Mouse (Mus musculus) spleen, embryonic (tissue): ENCODE measurements around the gene Nomo1.

Experiments used
- CTCF ChIA-PET: fragments of 350-600 bp; sonication (Branson Sonifier 250); formaldehyde crosslinking; loops from one replicate; lab custom pipeline; 2022; lab: Charles Lee

Gene Nomo1

DNA sequence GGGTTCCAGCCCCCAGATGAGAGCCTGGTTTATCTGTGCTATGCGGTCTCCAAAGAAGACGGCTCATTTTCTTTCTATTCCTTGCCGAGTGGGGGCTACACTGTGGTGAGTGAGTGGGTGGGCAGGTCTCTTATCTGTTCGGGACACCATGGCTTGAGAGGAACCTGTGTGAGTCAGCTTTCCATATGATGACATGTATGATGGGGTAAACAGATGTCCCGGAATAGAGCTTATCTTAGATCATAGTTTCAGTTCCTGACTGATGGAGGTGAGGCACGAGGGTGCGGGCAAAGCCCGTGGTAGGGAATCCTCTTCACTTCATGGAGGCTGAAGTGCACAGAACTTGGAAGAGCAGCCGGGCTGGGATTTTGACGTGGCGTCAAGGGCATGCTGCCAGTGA, 12.4 kb downstream of the Nomo1 start:
- CTCF ChIA-PET = no interaction called here

DNA sequence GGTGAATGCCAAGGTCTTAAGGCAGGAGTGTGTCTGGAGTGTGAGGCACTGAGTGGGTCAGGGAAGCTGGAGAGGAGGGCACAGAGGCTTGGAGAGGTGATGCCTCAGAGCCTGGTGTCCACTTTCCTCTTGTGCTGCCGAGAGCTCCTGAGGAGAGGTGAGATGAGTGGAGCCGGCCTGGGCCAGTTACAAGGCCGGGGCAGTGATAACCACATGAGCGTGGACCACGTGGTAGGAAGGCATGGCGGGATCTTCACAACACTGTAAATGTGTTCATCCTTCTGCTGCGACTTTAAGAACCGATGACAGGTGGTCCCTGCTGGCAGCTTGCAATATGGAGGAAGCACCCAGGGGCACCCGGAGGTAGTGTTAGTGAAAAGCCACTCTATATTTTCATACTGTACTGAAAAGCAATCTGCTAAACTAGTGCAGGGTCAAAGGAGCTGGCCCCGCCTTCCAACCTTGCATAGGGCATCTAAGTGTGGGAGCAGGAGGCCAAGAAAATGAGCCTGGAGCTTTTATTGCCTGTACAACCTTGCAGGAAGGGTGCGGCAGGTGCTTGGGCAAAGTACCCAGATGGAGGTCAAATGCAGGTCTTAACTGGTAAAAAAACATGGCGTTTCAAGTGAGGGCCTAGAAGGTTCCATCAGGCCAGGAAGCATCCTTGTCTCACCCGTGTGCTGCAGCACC, 14.5 kb downstream of the Nomo1 start:
- CTCF ChIA-PET = no interaction called here

DNA sequence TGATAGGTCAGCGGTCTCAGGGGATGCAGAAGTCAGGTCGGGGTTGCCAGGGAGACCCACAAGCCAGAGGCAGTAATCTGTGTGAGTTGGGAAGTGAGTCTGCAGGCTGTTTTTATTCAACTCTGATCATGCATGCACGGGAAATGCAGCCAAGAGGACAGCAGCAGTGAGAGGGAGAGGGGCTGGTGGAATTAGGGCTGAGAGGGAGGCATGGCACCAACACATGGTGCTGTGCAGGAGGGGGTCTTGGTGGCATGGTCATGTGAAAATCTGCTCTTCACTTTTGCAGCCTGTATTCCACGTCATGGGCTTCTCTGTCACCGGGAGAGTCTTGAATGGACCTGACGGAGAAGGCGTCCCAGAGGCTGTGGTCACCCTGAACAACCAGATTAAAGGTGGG, 16.5 kb downstream of the Nomo1 start:
- CTCF ChIA-PET = no interaction called here

DNA sequence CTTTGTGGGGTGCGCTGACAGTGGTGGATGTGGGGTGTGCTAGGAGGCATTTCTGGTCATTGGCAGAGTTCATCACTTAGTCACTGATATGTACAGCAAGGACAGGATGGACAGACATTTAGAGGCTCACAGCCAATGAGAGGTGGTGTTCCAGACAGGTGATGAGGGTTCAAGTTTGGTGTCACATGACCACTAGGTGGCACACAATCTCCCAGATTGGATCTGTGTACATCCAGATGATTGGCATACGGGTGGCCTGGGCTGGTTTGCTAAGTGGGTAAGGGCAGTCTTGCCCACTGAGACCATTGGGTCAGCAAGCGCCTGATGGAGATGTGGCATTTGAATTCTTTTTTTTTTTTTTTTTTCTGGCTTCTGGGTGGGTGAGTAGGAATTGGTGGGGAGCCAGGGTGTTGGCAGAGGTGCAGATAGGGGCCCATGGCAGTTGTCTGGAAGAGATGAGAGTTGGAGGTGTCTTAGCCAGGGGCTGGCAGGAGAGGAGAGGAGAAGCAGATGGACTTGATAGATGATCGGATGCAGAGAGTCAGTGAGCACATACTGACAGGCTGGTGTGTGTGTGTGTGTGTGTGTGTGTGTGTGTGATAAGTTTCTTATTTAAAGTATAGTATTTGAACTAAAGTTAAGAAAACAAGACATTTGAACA, 18.8 kb downstream of the Nomo1 start:
- CTCF ChIA-PET = interaction anchor here (0.6 kb wide), 1 partner anchor 958 kb away, joined by 6 read pairs; no protein-coding TSS in a partner anchor

DNA sequence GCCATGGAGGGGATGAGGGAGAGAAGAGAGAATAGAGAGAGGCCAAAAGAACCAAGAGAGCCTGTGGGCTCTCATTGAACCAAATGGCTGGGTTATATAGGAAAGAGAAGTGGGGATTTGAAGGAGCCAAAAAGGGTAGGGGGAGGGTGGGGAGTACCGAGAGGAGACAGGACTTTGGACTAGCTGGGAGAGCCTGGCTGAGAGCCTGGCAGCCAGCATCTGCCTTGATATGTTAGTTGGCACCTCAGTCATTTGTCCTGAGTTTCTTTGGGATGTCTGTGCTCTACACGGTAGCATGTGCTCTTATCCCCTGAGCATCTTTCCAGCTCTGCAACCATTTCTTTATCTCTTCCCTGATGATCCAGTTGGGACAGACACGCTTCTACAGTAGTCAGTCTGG, 20.1 kb downstream of the Nomo1 start:
- CTCF ChIA-PET = no interaction called here

DNA sequence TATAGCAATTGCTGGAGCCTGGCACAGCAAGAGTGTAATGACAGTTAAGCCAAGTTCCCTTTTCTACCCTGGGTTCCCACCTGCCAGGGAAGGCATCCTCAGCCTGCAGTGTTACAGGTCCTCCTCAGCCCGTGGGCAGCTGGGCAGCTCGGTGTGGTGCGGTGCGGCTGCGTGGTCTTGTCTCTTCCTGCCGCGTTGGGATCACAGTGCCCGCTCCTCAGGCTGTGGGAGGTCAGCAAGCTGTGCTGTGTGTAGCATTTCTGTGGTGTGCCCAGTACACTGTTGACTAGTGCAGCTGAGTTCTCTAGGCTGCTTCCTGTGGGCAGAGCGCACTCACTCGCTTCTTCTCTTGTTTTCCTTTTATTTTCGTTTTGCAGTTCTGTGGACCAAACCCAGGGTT, 25.4 kb downstream of the Nomo1 start:
- CTCF ChIA-PET = no interaction called here

DNA sequence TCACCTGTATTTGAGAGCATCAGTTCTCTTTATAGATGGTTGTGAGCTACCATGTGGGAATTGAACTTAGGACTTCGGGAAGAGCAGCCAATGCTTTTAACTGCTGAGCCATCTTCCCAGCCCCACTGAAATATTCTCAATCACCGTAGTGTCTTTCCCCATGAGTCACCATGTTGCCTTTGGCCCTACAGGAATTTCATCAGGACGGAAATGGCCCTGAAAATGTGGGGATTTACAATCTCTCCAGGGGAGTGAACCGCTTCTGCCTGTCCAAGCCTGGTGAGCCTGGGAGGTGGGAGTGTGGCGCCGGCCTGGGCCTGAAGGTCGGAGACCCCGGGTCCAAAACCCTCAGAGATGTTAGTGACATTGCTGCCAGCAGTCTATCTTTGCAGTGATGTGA, 27.2 kb downstream of the Nomo1 start:
- CTCF ChIA-PET = no interaction called here

DNA sequence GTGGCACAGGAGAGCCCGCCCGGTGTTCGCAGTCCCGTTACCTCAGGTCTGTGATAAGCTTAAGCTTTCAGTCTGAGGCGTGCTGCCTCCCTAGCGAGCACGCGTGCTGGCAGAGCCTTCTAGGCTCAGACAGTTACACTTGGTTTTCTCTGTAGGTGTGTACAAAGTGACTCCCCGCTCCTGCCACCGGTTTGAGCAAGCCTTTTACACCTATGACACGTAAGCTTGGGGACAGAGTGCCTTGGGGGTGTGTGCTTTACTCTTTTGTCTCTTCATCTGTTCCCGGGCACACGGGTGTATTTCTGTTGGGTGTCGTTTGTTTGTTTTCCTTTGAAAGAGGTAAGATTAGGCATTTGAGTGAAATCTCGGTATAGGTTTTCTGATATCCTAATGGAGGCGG, 28.1 kb downstream of the Nomo1 start:
- CTCF ChIA-PET = no interaction called here

DNA sequence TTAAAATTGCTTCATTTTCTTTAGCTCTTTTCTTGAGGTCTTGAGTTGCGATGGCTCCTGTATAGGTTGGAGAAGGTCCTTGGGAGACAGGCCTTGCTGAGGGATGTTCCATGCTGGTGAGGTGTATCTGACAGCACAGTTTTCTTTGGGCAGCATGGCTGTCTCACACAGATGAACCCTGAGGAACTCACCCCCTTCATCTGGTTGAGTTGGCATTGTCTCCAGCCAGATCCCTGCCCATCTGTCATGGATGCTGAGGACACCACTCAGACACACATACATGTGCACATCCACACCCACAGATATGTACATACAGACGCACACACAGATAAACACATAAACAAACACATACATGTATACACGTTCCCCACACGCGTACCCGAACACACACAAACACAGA, 29.8 kb downstream of the Nomo1 start:
- CTCF ChIA-PET = no interaction called here

DNA sequence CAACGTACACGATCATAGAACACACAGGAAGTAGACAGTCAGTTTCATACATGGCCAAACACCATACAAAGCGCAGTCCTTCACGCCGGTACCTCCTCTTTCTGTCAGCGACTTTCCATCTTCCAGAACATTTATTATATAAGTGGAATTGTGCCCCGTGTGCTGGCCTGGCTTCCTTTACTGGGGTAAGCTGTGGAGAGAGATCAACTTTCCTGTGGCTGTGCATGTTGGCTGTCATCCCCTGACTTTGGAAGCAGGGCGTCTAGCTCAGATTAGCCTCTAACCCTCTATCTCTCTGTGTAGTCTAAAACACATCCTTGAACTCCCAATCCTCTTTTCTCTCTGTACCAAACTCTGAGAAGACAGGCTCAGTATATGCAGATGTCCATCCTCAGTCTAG, 35.3 kb downstream of the Nomo1 start:
- CTCF ChIA-PET = no interaction called here

DNA sequence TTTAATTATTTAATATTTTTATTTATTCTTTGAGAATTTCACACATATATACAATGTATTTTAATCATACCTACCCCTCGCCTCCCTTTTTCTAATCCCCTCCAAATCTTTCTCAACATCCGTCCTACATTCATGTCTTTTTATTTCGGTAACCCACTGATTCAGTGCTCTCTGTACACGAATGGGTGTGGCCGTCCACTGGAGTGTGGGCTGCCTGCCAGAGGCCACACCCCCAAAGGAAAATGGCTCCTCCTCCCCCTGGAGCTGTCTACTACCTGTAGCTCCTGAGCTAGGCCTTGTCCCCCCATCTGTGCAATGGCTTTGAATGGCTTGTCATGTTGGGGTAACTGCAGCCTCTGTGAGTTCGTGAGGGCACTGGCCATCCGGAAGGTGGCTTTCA, 43.3 kb downstream of the Nomo1 start:
- CTCF ChIA-PET = no interaction called here

DNA sequence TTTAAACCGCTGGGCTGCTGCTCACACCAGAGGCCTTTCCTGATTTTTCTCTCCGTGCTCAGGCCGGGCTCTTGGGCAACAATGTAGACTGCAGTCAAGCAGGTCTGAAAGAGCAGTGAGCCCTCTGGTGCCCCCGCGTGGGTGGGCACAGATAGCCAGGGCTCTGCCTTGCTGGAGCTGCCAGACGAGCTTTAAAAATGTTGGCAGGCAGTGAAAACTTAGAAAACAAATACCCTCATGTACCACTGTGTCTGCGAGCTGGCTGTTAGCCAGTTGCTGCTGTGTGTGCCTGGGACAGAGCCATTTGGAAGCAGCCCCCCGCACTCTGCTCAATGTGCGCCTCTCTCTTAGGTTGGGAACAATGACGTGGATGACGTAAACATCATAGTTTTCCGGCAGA, 44.2 kb downstream of the Nomo1 start:
- CTCF ChIA-PET = no interaction called here

DNA sequence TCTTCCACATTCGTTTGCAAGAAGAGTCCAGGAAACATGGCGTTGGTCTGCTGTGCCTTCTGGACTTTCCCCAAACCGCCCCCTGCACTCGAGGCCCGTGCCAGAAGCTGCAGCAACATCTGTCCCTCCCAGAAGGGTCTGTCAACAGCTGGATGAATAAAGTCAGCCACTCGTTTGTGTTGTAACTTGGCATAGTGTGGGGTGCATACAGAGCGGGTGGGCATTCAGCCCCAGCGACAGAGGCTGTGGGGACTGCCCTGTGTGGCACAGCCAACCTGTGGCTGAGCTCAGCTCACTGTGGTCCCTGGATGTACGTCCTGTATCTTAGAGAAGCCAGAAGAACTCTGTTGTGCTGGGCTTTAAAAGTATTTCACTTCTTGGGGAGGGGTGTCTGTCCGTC, 50.5 kb downstream of the Nomo1 start:
- CTCF ChIA-PET = no interaction called here

DNA sequence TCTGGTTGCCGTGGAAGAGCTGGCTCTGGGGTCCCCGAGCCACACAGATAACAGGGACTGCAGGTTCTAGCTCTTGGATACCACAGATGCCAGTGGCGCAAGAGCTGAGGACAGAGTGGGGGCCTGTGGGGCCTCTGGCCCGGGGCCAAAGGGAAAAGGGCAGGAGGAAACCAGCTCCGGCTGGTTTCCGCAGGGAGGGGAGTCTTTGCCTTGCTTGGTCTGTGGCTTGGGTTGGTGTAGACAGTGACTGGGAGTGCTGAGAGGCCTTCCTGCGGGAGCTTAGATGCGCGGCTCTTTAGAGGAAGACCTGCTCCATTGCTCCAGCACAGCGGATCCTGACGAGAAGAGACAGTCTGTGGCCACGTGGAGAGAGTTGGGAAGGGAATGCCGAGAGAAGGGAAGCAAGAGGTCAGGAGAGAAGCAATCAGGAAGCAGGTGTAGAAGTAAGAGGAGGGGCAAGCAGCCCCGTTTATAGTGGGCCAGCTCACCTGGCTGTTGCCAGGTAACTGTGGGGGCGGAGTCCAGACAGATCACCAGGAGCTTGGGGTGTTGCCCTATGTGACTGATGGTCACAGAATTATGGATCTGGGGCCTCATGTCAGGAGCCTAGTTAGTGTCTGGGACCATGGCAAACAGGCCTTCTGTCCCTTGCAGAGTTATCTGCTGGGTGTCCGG, 51.5 kb downstream of the Nomo1 start:
- CTCF ChIA-PET = no interaction called here

DNA sequence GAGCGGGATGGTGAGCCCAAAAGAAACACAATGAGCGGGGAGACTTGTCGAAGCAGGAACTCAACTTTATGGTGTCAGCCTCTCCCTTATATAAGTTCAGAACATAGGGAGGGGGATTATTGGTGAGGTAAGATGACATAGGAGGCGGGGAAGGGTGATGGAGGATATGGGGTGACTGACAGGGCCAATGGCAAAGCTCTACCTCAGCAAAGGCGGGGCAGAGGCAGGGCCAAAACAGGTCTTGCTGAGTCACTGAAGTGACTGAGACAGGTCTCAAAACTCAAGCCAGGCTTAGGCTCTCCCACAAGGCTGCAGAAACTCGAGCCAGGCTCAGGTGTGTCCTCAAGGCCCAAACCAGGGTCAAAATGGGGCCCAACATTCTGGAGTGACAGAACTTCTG, 52.9 kb downstream of the Nomo1 start:
- CTCF ChIA-PET = no interaction called here

DNA sequence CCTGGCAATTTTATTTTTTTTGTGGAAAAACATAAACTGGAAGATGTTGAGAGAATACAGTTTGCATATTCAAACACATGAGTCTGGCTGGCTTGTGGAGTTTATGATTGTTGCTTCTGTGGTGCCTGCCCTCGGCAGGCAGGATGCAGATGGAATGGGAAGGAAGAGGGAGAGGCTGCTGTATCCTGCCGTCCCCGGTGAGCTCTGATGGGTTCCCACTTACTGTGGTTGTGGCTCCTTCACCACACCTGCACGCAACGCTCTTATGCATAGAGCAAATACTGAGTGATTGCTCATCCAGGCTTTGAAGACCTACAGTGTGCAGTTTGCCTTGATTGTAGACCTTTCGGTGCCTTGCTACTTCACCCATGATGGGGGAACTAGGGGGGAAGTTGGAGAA, 54.7 kb downstream of the Nomo1 start:
- CTCF ChIA-PET = no interaction called here

DNA sequence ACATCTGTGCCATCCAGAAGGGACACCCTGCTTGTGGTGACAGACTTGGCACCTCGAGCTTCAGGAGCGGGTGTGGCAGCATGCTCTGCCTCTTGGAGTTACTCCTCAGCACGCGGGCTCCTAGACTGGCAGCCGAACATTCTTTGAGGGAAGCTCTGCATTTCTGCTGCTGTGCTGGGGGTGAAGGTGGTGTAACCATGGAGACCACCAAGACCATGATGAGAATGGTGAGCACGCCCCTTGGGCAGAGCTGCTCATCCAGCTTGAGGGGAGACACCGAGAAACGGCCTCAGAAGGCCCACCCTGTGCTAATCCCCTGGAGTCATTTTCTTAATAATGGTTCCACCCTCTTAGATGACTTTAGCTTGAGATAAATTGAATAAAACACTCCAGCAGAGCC, 59.3 kb downstream of the Nomo1 start:
- CTCF ChIA-PET = no interaction called here

DNA sequence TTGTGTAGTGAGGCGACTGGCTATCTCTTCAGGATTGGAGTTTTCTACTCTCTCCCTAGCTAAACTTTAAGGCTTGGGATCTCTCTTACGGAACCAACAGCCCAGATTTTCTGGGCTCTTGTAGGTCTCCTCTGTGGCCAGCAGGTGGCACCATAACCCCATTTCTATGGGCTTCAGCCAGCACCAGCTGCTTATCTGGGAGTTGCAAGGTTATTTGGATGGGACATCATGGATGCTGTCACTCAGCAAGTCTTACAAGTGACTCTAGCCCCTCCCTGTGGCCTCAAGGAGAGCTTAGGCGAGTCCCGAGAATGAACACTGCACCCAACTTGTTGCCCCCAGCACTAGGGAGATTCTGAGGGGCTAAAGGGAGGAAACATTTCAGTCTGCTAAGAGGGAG, 62.6 kb downstream of the Nomo1 start:
- CTCF ChIA-PET = interaction anchor here (0.7 to 0.8 kb wide), 2 partner anchors 39 to 1517 kb away, joined by 3 read pairs; no protein-coding TSS in a partner anchor

DNA sequence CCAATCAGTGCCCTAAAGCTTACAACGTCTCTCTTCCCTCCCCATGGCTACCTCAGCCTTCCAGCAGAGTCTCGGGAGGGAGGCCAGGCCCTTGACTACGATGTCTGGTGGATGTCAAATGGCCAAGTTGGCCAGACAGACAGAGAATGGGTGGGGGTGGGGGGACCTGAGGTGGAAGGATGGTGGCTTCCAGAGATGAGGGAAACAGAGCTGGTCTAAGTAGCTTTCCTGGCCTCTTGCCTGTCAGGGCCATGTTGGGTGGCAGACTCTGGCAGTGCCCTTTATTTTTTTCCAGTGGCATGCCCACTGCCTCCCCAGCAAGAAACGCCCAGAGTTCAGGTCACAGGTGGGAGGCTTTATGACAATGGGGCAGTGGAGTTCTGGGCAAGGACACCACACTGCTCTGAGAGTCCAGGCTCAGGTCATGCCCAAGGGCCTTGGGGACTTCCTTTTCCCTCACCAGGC, 63.9 kb downstream of the Nomo1 start:
- CTCF ChIA-PET = interaction anchor here (0.5 to 0.6 kb wide), 2 partner anchors 741 to 793 kb away, joined by 3 to 4 read pairs; no protein-coding TSS in a partner anchor

DNA sequence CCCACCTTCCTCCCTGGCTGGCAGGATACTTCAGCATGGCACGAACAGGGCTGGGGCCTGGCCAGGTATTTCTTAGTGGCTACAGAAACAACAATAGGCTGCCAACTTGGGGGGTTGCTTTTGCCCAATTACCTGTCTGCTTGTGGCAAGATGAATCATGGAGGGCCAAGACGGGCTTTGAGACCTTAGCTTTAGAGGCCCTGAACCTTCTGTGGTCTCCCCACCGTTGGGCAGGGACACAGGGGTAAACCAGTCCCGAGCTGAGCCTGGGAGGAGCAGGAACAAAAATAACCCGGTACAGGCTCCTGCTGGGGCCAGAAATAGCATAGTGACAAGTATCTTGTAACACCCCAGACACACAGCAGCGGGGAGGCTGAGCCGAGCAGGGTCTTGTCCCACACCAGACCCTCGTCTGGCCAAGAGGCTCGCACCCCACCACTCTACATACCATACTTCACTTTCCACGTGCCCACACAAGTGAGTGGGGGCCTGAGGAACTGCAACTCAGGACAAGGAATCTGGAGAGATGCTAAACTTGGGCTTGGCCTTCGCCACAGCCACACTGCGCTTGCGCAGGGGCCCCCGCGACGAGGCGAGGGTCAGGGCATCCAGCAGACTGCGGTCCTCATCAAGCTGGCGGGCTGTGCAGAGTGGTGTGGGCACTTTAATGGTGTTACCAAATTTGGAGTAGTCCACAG, 64.9 kb downstream of the Nomo1 start:
- CTCF ChIA-PET = no interaction called here

DNA sequence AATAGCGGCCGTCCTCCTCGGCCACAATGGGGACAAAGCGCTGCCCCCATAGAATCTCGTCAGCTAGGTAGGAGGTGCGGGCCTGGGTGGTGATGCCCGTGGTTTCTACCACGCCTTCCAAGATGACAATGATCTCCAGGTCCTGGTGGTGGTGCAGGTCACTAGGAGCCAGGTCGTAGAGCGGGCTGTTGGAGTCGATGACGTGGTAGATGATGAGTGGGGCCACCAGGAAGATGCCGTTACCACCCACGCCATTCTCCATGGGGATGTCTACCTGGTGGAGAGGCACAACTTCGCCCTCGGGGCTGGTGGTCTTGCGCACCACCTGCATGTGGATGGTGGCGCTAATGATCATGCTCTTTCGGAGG, 65.4 kb downstream of the Nomo1 start:
- CTCF ChIA-PET = no interaction called here

DNA sequence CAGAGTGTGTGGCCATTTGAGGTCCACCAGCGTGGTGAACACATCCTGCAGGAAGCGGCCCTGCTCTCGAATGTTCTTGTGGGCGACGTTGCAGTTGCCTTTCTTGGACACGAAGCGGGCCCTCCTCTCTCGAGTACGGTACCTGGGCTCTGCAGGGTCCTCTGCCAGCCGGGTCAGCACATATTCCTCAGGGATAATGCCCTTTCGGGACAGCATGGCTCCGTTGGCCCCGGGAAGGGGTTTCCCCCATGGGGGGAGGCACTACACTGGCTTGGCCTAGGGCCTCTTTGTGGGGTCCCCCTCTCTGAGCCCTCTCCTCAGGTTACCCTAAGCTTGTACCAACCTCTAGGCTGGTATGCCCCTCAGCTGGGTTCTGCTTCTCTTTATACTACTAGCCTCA, 66.2 kb downstream of the Nomo1 start:
- CTCF ChIA-PET = no interaction called here
